Mouse (Mus musculus) embryo, embryonic 10.5 days (tissue): ENCODE measurements at regions not wholly inside any gene's neighbourhood (a gene's known extent, or its start where the extent isn't known, plus 50 kb on each side); places are given as distances from the start of the nearest gene placed in this dataset.

Experiments
- DNase-seq: peaks from one replicate; pipeline ENCODE4 v3.0.0-alpha.2; 2015; ENCODE audit warnings: low spot score

DNA sequence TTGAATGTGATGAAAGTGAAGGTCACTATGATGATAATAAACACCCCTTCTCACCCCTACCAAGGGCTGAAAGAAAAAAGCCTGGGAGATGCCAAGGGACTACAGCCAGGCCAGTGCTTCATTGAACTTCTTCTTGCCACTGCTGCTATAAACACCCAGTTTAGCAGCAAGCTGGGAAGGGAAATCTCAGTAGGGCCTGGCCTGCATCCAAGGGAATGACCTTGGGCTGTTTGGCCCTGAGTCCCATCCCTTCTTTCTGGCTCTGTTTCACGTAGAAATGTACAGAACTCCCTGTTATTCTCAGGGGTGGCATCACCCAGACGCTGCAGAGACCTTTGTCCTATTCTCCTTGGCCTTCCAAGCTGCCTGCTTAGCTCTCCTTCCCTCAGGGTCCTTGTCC lies 450.0 kb upstream of the Tle4 start:
- no peak for DNase-seq

DNA sequence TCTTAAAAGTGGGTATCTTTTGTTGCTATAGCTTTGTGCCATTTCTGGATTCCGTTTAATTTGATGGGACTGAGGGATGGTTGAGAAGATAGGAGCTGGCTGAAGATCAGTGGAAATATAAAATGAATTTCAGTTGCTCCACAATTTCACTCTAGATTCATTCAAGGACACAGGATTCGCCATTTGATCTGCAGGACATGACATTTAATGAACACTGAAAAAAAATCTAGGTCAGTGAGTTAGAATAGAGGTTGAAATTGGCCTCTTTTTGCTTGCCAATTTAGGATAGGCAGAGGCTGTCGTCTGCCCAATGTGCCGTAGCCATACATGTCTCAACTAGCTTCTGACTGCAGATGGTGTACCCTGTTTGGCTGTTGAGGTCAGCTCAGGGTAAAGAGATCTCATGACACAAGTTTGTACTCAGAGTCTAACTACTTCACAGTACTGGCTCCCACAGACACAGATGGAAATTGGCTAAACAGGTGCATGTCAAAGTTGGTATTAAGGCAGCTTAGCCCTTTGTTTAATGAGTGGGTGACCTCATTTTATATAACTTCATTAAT lies 449.5 kb upstream of the Tle4 start:
- no peak for DNase-seq

DNA sequence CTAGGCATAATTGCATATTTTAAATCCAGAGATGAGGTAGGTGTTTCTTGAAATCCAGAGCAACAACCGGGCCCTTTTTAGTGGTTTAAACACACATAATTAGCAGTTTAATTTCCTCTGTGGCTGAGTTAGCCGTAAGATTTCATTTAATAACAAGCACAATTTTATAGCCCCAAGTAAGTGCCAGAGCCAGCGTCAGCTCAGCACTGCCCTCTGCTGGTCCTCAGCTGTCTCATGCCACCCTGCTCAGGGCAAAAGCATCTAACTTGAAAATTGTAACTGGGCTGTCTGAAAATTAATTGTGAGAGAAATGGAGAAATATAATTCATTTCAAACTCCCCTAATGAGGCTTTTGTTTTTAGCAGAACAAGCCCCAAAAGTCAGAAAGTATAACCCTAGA lies 437.7 kb upstream of the Tle4 start:
- peak; percentile 82 for DNase-seq

DNA sequence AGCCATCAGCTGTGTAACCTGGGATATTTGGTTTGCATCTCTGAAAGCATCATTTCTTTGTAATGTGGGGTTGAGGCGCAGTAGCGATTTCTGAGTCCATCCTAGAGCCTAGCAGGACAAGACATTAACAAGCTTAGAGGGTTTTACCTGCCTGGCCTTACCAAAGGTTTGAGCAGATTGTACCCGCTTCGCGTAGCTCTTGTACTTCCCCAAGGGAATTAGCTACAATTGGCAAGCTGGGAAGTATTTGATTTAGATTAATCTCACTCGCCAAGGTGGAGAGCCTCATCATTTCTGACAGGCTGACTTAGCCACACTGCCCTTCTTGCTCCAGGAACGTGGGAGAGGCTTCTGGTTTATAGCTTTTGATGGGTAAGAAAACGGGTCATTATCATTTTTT lies 436.1 kb upstream of the Tle4 start:
- DNase-seq = no peak

DNA sequence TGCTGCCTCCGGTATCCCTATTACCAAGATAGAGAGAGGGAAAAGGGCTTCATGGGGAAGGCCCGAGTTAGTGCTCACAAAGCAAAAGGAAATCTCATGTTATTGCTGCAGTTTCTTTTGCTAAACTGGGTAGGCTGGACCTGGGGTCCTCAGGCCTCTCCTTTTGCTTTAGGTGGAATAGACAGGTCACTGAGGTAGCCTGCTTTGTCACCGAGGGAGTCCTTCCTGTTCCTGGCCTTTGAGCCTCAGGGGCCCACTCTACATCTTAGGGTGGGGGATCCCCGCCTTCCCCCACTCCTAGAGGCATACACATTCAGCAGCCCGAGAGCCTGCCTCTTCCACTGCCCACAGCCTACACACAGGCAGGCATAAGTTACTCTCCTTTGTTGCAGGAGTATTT lies 435.5 kb upstream of the Tle4 start:
- no peak for DNase-seq

DNA sequence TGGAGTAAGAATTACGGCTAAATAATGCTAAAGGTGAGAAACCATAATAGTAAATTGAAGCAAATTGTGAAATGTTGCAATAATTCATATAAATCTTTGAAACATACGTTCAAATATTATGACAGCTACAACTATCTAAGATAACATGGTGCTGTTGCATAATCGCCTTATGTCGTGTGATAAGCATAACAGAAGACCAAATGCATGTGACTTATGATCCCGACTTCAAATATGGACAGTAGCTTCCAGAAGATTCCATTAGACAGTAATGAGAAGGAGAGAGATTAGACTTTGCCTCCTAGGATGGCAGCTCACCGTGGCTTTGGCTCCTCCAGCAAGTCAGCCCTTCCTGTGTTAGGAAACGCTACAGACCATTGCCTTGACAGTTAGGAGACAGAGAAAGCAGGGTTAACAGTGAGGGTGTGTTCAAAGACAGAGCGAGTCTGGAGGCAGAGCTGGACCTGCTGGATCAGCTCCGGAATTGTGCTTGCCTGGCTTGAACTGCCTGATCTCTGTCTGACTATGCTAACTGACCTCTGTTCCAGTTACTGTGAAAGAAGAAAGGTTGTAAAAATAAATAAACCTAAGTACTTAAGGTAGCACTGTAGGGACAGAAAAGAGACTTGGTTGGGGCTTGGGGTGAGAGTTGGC lies 434.6 kb upstream of the Tle4 start:
- no peak for DNase-seq

DNA sequence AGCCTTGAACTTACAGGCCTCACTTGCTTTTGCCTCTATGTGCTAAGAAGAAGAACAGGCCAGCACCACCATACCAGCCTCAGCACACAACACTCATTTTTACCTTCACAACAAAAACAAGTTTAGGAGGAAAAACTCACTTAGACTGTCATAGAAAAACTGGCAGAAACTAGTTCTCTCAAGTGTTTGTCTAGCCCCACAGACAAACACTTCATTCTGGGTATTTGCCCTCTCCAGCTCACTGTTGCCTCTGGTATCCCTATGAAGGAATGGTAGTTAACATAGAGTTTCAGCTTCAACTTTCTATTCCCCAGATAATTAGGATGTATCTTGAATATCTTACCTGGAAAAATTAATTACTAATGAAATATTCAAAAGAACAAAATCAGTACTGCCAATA lies 433.6 kb upstream of the Tle4 start:
- DNase-seq = no peak

DNA sequence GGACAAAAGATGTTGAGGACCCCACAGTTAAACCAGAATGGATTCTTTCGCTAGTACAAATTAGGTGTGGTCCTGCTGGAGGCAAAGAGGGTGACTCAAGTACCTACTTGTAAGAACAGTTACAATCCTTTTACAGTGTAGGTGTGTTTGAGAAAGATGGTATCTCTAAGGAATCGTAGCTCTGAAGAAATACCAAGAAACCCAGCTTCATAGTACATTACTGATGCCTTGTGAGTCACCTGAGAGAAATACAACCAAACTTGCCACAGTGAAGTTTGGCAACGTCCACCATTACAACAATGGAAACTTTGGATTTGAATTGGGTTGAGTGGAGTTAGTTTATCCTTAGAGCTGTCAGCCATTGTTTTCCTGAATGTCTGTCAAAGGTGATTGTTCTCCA lies 405.7 kb upstream of the Tle4 start:
- DNase-seq = no peak

DNA sequence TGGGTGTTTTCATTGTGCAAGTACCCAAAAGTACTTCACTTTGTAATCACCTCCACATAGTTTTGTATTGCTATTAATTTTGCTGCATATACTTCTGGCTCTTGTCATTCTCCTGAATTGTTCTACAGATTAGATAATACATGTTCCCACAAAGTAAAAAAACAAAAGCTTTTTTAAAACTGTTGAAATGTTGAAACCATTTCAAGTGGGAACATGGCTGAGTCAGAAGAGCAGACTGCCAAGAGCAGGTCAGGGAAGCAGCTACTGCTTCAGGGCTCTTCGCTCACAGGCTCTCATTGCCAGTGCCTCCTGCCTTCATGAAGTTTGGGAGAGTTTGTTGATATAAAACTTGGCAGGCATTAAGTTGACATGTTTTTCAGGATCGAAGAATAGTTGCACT lies 395.5 kb upstream of the Tle4 start:
- no peak for DNase-seq

DNA sequence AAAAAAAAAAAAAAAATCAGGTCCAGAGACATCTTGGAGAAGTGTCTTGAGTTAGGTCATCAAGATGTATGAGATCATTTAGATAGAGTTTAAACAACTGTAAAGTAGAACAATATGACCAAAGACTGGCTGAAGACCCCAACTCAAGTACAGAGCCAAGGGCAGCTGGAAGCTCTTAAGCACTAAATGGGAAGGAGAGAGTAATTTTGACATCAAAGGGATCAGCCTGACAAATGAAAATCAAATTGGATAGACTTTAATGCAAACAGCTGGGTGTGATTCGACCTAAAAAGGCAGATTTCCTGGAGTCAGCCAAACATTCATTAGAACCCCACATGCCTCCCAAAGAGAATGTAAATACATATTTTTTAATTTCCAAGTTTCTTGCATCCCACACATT lies 372.3 kb upstream of the Tle4 start:
- peak; percentile 52 for DNase-seq

DNA sequence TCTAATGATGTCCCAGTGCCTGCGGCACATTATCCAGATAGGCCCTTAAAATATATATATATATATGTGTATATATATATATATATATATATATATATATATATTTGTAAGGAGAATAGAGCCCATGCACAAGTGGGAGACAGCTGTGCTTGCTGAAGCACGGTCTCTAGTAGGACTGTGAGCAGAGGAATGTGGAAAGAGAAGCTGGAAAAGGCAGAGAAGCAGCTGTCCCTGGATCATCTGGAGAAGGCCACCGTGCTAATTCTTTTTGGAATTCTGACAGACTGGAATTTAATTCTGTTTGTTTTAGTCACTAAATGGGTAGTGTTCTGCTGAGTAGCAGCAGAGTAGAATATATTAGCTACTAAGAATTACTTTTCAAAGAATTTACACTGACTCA lies 370.4 kb upstream of the Tle4 start:
- DNase-seq = no peak

DNA sequence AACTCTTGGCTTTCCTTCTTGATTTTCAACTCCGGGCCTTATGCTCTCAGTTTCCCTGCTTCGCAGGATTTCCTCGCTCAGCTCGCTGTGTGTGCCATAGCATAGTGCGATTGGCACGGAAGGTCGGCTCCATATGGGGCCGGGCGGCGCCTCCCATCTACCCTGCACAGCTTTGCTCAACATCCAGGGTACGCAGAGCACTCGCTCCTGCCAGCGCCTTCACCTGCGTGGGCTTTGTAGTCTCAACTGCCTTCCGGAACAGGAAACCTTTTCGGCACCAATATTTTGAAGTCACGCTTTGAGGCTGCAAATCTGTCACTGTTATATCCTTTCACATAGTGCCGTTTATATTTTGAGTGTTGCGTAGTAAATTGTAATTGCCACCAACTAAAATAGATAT lies 359.9 kb upstream of the Tle4 start:
- DNase-seq = no peak

DNA sequence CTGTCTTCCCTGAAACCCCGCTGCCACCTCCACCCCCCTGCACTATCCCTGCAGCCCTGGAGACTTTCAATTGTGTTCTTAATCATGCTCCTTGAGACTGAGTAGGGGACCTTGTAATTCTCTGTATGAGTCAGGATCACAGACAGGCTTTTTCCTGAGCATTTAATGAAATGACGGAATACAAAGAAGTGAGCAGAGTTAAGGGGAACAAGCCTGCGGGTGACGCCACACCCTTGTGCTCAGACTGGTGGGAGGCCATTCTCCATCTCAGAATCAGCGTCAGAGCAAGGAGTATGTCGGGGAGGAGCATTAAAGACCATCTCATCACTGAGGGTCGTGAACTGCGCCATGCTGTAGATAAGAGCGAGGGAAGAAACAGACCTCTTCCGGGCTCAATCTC lies 359.3 kb upstream of the Tle4 start:
- no peak for DNase-seq

DNA sequence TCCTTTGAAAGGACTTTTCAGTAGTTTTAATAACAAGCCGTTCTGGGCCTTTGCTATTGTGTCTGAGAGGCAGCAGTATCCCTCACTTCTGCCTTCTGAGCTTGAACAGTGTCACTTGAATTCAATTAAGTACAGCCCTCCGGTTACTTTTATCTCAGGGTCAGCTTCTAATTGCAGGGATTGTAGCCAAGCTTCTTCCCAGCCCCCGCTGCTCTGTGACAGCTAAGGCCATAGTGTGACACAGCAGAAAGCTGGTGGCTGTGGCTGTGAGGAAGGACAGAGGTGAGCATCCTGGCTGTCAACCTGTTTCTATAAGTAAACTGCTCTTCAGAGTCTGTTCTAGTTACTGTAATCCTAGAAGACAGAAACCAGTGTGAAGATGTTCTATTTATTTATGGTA lies 358.5 kb upstream of the Tle4 start:
- DNase-seq = peak; percentile 39

DNA sequence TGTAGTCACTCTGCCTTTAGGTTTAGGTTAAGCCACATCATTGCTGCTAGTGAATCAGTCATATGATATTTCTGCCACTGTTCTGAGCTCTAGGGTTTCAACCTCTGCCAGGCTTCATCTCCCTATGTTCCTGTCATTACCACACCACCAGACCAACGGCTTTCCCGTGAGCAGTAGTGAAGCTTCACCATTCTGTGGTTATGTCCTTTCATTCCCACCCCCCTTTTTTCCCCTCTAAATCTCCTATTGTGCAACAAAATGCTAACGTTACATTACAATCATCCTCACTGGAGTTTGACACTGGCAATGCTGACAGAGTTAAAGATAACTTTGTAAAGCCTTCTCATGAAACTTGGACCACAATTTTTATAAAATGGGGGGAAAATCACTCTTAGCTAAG lies 358.1 kb upstream of the Tle4 start:
- DNase-seq = no peak

DNA sequence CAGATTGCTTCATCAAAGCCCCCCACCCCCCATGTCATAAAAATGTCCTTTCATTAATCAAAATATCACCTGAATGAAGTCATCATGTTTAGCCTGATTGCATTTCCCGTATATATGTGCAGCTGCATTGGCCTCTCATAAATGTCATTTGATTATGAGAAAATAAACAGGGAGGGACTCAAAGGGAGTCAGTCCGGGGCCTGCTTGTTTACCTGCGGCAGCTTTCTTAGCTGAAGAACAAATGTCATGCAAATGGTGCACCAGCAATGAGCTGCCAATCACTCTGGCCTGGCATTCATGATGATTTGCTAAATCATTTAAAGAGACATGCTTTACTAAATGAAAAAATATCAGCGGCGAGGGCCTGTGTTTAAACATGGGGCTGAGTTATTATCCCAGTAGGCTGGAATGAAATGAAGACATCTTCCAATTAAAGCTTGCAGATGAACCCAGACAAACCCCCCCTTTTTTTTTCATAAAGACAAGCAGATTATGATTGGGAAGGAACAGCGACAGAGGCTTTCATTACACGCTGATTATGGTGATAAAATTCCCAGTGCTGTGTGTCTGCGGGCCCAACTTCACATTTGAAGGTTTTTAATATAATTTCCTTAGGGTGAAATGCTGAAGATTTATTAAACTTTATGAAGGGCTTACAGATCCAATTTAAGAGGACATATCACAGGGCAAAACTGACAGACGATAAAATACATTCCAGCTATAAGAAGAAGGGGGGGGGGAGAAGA lies 342.5 kb upstream of the Tle4 start:
- DNase-seq = no peak

DNA sequence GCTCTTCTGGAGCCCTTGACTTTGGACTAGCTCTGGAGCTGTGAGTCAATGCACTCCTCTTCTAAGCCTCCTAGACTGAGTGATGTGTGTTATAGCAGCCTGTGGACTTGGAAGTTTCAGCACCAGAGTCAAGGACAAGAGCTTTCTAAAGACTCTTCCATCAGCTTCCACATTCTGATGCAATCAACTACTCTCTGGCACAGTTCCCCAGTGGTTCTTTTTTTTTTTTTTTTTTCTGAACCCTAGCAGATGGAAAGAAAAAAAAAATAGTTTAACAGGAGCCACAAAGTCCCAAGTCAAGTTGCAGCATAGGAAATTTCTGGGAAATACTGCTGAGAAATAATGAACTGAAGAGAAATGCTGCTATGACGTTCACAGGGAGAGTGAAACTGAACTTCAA lies 324.4 kb upstream of the Tle4 start:
- no peak for DNase-seq

DNA sequence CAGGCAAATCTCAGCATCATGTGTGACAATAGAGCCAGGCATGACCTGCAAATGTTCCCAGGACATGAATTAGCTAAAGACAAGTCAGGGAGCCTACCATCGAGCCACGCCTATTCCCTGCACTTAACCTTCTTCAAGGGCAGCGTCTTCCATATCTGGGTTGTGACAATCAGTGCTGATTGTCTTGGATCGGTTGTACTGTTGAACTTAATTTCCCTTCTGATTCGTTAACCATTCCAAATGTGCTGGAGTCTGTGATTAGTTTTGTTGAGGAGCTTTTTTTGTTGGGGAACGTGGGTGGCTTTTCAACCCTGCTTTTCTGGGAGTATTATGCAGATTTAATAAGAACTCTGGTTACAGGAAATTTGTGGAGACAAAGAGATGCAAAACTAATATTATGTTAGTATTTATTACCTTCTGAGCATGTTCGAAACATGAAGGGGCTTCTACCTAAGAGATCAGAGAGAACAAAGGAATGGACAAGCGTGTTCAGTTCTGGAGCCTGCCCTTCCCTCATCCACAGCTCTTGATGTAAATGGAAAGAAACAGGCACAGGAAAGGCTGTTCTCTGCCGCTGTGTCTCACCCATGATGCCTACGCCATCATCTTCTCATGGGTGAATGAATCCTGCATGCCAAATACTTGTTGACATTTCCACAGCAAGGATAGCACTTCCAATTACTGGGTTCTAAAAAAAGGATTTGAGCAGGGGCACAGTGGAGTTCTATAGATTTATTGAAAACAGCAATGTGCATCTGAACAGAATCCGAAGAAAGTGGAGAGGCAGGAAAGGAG lies 313.4 kb upstream of the Tle4 start:
- no peak for DNase-seq

DNA sequence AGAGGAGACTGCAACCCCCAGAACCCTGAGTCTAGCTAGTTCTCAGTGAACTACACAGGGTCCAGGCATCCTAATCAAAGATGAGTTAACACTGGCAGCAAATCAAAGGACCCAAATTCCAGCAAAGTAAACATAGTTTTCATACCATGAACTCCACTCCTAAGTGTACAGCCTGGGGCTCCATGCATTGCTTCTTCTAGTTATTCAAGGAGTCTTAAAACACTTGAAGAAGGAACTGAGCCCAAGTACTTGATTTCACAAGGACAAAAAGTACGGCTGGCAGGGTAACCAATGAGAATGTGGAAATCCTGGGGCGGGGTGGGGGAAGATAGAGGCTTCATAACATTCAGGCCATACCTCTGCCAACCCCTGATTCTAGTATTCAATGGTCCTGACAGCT lies 297.0 kb upstream of the Tle4 start:
- no peak for DNase-seq

DNA sequence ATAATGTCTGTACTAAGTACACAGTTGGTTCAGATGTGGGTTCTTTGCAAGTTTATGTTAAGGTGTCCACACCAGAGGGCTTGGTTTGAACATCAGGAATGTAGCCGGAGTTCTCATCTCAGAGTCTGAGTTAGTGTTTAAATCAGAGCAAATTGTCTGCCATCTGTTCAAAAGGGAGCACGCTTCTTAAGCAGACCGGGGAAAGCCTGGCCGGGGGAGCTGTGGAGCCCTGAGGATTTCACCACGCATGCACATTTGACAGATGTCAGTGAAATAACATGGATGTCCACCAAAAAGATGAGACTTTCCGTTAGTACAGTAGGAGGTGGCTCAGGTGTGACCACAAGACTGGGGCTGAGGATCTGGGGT lies 294.5 kb upstream of the Tle4 start:
- DNase-seq = peak; percentile 36

DNA sequence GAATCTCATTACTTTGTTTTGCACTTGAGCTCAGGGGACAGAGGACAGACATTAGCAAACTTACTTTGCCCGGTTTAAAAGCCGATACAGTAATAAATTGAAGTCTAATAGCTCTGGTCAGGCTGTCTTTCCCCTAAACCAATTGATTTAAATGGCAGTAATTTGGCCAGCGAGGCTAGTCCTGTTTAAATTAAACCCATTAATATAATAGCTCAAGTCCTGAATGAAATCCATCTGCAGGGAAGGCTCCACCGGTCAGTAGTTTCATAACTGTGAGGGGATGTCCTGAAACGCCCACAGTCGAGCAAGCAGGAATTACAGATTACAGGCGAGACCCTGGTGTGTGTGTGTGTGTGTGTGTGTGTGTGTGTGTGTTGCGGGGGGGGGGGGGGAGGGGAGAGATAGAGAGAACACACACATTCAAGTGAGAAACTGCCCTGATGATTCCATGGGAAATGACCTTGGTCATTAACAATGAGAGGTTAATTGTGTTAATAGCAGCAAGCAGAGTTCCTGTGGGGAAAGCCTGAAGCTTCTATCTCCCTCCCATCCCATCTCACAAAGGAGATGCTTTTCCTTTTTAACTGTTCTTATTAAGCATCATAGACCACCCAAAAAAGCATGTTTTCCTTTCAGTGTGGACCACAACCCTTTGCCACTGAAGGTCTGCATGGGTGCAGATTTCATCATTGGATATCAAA lies 294.0 kb upstream of the Tle4 start:
- DNase-seq = peak; percentile 59

DNA sequence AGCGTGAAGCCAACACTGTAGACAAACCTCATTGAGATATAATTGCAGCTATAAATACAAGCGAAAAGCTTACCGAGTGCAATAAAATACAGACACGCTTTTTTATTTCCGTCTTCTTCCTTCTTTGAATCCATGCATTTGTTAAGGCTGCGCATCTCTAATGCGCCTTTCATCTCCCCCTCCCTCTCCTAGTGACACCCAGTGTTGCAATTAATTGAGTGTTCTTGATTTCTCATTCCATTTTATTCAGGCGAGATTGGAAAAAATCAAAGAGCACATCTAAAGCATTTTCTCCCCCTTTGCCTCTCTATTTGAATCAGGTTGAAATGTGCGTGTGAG lies 293.2 kb upstream of the Tle4 start:
- DNase-seq = no peak
